Mouse (Mus musculus) cortical plate, adult 2 months (tissue): ENCODE results near the gene Chst8.

Experiments used
- CTCF ChIP-seq: fragments of 200-500 bp; IDR thresholded peaks from 2 replicates; pipeline ENCODE4 v1.5.1; 2011; ENCODE audit warnings: mild to moderate bottlenecking, control low read depth, low read length; ENCODE audit not compliant: insufficient read depth; ENCODE audit errors: extremely low read depth
- POLR2A ChIP-seq: fragments of 200-500 bp; IDR thresholded peaks from 2 replicates; pipeline ENCODE4 v1.6.1; 2011; ENCODE audit warnings: mild to moderate bottlenecking, low read length, control low read depth; ENCODE audit not compliant: insufficient read depth; ENCODE audit errors: extremely low read depth

GRCm38 (mm10) chr7:34639798-34640197 is 172.7 kb downstream of the Chst8 start:
- no peak for TF ChIP-seq POLR2A
- TF ChIP-seq CTCF: no peak
